Mouse (Mus musculus): ENCODE measurements at regions not wholly inside any gene's neighbourhood (a gene's known extent, or its start where the extent isn't known, plus 50 kb on each side); places are given as distances from the start of the nearest gene placed in this dataset.

- DNase-seq (ENCODE audit: low read depth): no peak
Measured at GRCm38 (mm10) chr1:61135597-61136545, 158.1 kb downstream of the Icos start.

GRCm38 (mm10) chr1:61137210-61137885 is 159.6 kb downstream of the Icos start:
- no peak for DNase-seq (ENCODE audit: low read depth)

- DNase-seq (ENCODE audit: low read depth): no peak
Measured at GRCm38 (mm10) chr1:61137954-61138353, 160.2 kb downstream of the Icos start.

- no peak for DNase-seq (ENCODE audit: low read depth)
Measured at GRCm38 (mm10) chr1:61139291-61139983, 161.7 kb downstream of the Icos start.

GRCm38 (mm10) chr1:61139984-61140648 is 162.4 kb downstream of the Icos start:
- no peak for DNase-seq (ENCODE audit: low read depth)

GRCm38 (mm10) chr1:61140870-61141591 is 163.3 kb downstream of the Icos start:
- DNase-seq (ENCODE audit: low read depth): no peak

GRCm38 (mm10) chr1:61141592-61141930 is 163.8 kb downstream of the Icos start:
- DNase-seq (ENCODE audit: low read depth): no peak

- peak; percentile 88 for DNase-seq (ENCODE audit: low read depth)
Measured at GRCm38 (mm10) chr1:61141952-61142351, 164.2 kb downstream of the Icos start.

GRCm38 (mm10) chr1:61143030-61143753 is 165.5 kb downstream of the Icos start:
- no peak for DNase-seq (ENCODE audit: low read depth)

GRCm38 (mm10) chr1:61143754-61144066 is 166.0 kb downstream of the Icos start:
- no peak for DNase-seq (ENCODE audit: low read depth)

GRCm38 (mm10) chr1:61145013-61145412 is 167.3 kb downstream of the Icos start:
- DNase-seq (ENCODE audit: low read depth): no peak

GRCm38 (mm10) chr1:61145572-61145971 is 167.8 kb downstream of the Icos start:
- no peak for DNase-seq (ENCODE audit: low read depth)

GRCm38 (mm10) chr1:61146222-61146723 is 168.5 kb downstream of the Icos start:
- no peak for DNase-seq (ENCODE audit: low read depth)

- no peak for DNase-seq (ENCODE audit: low read depth)
Measured at GRCm38 (mm10) chr1:61151742-61152141, 174.0 kb downstream of the Icos start.

- no peak for DNase-seq (ENCODE audit: low read depth)
Measured at GRCm38 (mm10) chr1:61152157-61152556, 174.4 kb downstream of the Icos start.

- DNase-seq (ENCODE audit: low read depth): no peak
Measured at GRCm38 (mm10) chr1:61154216-61154615, 176.5 kb downstream of the Icos start.

- DNase-seq (ENCODE audit: low read depth): peak; percentile 80
Measured at GRCm38 (mm10) chr1:61157271-61157670, 179.5 kb downstream of the Icos start.

- DNase-seq (ENCODE audit: low read depth): no peak
Measured at GRCm38 (mm10) chr1:61160505-61160904, 182.8 kb downstream of the Icos start.

- no peak for DNase-seq (ENCODE audit: low read depth)
Measured at GRCm38 (mm10) chr1:61164271-61164670, 186.5 kb downstream of the Icos start.

GRCm38 (mm10) chr1:61171941-61172340 is 194.2 kb downstream of the Icos start:
- no peak for DNase-seq (ENCODE audit: low read depth)

- DNase-seq (ENCODE audit: low read depth): no peak
Measured at GRCm38 (mm10) chr1:61172946-61173345, 195.2 kb downstream of the Icos start.
